Mouse (Mus musculus): ENCODE measurements around the gene Cab39. TPM values are rescaled to one million over a fixed set of nuclear protein-coding genes. Genes with fewer than 3 reads are reported as not detected.

Cab39 gene
- polyA plus RNA-seq, 1 experiment, result 256 TPM

DNA sequence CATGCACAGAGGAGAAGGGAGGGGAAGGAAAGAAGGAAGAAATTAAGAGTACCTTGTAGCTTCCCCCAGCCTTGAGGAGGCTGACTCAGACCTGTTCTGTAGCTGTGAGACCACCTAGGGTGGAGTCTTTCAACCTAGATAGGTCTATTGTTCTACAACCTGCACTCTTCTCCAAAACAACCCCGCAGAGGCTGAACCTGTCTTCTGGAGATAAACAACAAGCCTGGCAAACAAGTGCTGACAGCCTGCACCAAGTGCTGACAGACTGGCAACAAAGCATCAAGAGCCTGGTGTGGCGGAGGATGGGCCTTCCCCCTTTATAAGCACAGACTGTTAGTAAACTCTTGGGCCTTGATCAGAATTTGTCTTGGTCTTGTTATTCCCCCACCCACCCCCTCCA, 77.3 kb downstream of the Cab39 start:
- TF ChIP-seq POLR2A (IDR thresholded peaks at IDR 0.05; ENCODE audit: insufficient read depth, low read depth, low read length) (no peak), CTCF (IDR thresholded peaks at IDR 0.05; ENCODE audit: insufficient read depth, low read depth, low read length) (no peak)
- Histone ChIP-seq H3K4me1 (ENCODE audit: control insufficient read depth, insufficient read depth, low read length) (no peaks in the 10 kb centered on the region), H3K27ac (ENCODE audit: insufficient read depth, low read depth, low read length) (no peak overlapping the region), H3K4me3 (ENCODE audit: insufficient read depth, low read depth, low read length) (no peak overlapping the region)
- WGBS, result 74% methylated on average over 2 of the region's 2 CpGs

DNA sequence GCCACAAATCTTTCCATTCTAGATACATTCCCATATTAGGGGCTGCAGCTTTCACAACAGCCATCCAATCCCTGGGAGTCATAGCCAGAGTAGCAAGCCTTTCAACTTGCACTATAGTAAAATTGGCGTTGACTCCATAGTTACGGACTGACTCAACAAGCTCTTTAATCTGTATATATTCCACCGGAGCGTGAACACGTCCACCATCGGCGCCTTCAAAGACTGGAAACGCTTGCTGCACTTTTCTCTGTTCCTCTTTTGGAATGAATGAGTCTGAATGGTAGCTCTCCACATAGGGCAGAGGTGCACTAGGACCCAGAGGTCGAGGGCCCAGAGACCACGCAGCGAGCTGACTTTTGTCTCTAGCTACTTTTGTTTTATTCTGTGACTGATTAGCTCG, 88.8 kb downstream of the Cab39 start:
- no peak overlapping the region for H3K4me3 ChIP-seq (ENCODE audit: insufficient read depth, low read depth, low read length)
- no peak for TF ChIP-seq CTCF (IDR thresholded peaks at IDR 0.05; ENCODE audit: insufficient read depth, low read depth, low read length)
- TF ChIP-seq POLR2A (IDR thresholded peaks at IDR 0.05; ENCODE audit: insufficient read depth, low read depth, low read length), result no peak
- 91% methylated on average over 12 of the region's 12 CpGs for WGBS

DNA sequence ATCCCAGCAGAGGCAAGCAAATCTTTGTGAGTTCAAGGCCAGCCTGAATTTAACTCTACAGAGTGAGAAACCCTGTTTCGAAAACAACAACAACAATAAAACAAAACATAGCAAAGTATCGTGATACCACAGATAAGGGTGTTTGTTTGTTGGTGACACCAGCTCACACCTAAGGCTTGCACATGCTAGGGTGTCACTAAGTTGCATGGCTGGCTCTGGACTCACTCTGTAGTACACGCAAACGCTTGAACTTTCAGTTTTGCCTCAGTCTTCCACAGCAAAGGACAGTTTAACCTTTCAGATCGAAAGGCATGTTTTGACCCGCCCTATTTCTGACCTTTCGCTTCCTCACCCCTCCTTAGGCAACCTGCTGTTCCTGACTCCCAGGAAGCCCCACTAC, 94.0 kb downstream of the Cab39 start:
- H3K4me3 ChIP-seq (ENCODE audit: insufficient read depth, low read depth, low read length), result no peak overlapping the region
- 93% methylated on average over 7 of the region's 7 CpGs for WGBS
- H3K27ac ChIP-seq (ENCODE audit: insufficient read depth, low read depth, low read length), result no peak overlapping the region
- no peaks in the 10 kb centered on the region for H3K4me1 ChIP-seq (ENCODE audit: control insufficient read depth, insufficient read depth, low read length)
- no peak for TF ChIP-seq POLR2A (IDR thresholded peaks at IDR 0.05; ENCODE audit: insufficient read depth, low read depth, low read length)

More for the DNA sequence above, 88.8 kb downstream of the Cab39 start:
- Histone ChIP-seq H3K27ac (ENCODE audit: insufficient read depth, low read depth, low read length) (no peak overlapping the region), H3K4me1 (ENCODE audit: control insufficient read depth, insufficient read depth, low read length) (no peaks in the 10 kb centered on the region)

DNA sequence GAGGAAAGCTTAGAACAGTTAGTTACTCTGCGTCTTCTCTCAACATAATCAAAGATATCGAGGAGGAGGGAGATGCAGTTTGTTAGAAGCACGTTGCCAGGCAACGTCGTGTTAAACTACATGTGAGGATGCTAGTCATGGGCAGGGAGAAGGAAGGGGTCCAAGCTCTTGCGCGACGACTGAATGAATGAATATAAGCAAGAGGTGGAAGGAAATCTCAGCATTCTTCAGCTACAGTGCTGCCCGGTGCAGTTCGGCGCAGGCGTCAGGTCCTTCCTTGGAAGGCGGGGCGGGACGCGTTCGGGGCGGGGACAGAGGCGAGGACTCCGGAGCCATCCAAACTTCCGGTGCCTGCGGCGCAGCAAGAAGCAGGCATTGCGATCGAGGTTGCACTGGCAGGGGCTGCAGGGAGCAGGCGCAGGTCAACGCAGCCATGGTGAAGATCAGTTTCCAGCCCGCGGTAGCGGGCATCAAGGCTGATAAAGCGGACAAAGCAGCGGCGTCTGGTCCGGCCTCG, 101.0 kb downstream of the Cab39 start, which contains the start of gene Itm2c:
TSS of gene Itm2c (plus strand) at position 51 of the 517 bp plus-strand sequence.
- Histone ChIP-seq H3K4me3 (ENCODE audit: insufficient read depth, low read depth, low read length) (peak within 1 kb of the TSS; percentile 64), H3K4me1 (ENCODE audit: control insufficient read depth, insufficient read depth, low read length) (peaks cover 25% of the 10 kb centered on the region), H3K27ac (ENCODE audit: insufficient read depth, low read depth, low read length) (peak within 1 kb of the TSS; percentile 76)
- WGBS, result under 1% methylated on average over 35 of the region's 35 CpGs
- TF ChIP-seq CTCF (IDR thresholded peaks at IDR 0.05; ENCODE audit: insufficient read depth, low read depth, low read length), result no peak
- TF ChIP-seq POLR2A (IDR thresholded peaks at IDR 0.05; ENCODE audit: insufficient read depth, low read depth, low read length), result 0 out of 2 replicates have a peak, but pooled peaks have one; percentile 55

DNA sequence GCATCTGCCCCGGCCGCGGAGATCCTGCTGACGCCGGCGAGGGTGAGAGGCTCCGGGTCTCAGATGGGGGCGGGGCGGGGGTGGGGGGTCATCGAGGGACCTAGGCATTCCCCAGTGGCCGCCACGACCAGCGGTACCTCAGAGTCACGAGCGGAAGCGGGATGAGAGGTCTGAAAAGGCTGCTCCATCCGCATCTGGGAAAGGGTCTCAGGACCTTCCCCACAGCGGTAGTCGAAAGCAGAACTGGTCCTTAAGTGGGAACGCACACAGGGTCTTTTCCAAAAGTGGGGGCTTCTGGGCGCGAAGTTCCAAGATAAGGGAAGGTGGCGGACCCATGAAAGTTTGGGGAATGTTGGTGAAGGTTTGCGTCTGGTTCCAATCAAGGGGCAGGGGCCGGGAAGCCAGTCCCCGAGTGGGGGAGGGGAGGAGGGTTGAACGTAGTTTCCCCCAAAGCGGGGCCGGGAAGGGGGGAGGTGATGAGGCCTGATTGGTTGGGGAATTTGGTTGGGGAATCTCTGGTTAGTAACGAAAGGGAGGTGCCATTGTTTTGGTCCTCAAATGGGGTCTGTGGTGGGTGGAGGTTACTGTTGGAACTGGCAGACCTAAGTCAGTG, 101.6 kb downstream of the Cab39 start:
- no peak for TF ChIP-seq POLR2A (IDR thresholded peaks at IDR 0.05; ENCODE audit: insufficient read depth, low read depth, low read length)
- no peak for TF ChIP-seq CTCF (IDR thresholded peaks at IDR 0.05; ENCODE audit: insufficient read depth, low read depth, low read length)
- Histone ChIP-seq H3K27ac (ENCODE audit: insufficient read depth, low read depth, low read length) (peak overlapping the region; percentile 76), H3K4me3 (ENCODE audit: insufficient read depth, low read depth, low read length) (peak overlapping the region; percentile 64), H3K4me1 (ENCODE audit: control insufficient read depth, insufficient read depth, low read length) (peaks cover 30% of the 10 kb centered on the region)
- WGBS, result under 1% methylated on average over 30 of the region's 30 CpGs

DNA sequence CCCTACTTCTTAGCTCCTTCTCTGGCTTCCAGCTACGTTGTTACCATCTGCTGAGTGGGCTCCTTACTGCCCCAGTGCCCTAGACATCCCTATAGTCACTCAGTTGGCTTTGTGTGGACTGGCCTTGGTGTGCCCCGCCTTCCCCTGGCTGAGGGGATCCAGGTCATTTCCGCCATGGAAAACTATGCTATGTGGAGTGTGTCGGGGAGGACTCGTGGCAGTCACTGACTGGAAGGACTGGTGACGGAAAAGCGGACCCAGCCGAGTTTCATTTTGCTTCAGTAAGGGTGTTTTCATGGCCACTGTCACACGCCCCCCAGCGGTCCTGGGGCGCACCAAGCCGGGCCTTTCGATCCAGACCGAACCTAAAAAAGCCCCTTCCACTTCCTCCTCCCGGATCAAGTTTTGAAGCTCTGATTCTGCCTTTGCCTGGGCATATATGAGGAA, 102.2 kb downstream of the Cab39 start:
- WGBS, result 2% methylated on average over 15 of the region's 15 CpGs
- TF ChIP-seq CTCF (IDR thresholded peaks at IDR 0.05; ENCODE audit: insufficient read depth, low read depth, low read length), result peak; percentile 65; the same call in 1 of the 2 replicates
- no peak for TF ChIP-seq POLR2A (IDR thresholded peaks at IDR 0.05; ENCODE audit: insufficient read depth, low read depth, low read length)
- H3K27ac ChIP-seq (ENCODE audit: insufficient read depth, low read depth, low read length), result peak overlapping the region; percentile 76
- peaks cover 34% of the 10 kb centered on the region for H3K4me1 ChIP-seq (ENCODE audit: control insufficient read depth, insufficient read depth, low read length)
- H3K4me3 ChIP-seq (ENCODE audit: insufficient read depth, low read depth, low read length), result peak overlapping the region; percentile 64

DNA sequence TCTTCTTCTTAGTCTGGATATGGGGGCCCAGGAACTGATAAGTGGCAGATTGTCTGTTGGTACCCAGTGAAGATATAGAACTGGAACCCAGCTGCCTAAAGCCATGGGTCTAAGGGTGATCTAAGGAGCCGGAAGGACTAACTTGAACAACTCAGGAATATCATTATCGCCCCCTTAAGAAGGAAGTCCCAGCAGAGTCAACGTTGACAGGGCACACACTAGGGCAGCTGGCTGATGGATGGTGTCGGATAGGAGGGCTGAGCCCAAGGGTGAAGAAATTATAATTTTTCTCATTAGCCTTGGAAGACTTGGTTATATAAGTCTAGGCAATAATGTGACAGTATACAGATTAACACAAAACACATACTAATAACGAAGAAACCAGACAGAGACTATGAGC, 102.9 kb downstream of the Cab39 start:
- Histone ChIP-seq H3K4me3 (ENCODE audit: insufficient read depth, low read depth, low read length) (peak overlapping the region; percentile 64), H3K4me1 (ENCODE audit: control insufficient read depth, insufficient read depth, low read length) (peaks cover 41% of the 10 kb centered on the region), H3K27ac (ENCODE audit: insufficient read depth, low read depth, low read length) (peak overlapping the region; percentile 76)
- no peak for TF ChIP-seq CTCF (IDR thresholded peaks at IDR 0.05; ENCODE audit: insufficient read depth, low read depth, low read length)
- no peak for TF ChIP-seq POLR2A (IDR thresholded peaks at IDR 0.05; ENCODE audit: insufficient read depth, low read depth, low read length)
- WGBS, result 29% methylated on average over 5 of the region's 5 CpGs

DNA sequence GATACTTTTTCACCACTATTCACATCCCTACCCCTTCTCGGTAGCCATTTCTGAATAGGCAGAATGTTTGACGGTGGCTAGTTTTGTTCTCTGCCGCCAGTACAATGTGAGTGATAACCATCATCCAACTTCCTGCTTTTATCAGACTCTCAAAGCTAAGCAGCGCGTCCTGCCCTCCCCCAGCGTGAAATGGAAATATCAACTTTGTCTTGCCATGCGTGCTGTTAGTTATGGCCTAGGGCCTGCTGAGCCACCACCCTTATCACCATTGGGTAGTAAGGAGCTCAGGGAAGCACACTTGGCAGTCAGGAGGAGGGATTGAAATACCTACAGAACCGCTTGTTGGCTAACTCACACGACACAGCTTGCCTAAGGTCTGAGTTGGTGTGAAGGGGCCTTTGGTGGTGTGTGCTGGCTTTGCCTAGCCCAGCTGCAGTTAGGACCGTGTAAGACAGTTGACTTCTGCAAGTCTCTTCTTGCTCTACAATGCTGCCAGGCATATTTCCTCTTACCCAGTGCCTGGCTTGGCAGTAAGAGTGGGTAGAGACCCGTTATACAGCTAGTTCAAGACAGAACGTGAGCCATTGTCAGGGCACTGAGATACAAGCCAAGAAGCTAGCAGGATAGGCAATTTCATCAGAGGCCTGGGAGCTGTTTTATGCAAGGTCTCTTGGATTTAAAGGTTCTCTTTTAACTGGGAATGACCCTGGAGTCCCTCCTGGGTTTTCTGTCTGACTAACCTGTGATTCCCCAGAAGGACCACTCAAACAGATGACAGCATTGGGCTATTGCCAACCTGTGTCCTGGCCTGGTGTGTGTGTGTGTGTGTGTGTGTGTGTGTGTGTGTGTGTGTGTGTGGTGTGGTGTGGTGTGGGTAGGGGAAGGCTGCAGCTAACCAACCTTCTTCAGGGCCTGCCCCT, 103.8 kb downstream of the Cab39 start:
- WGBS, result 15% methylated on average over 12 of the region's 12 CpGs
- H3K27ac ChIP-seq (ENCODE audit: insufficient read depth, low read depth, low read length), result peak overlapping the region; percentile 76
- peaks cover 46% of the 10 kb centered on the region for H3K4me1 ChIP-seq (ENCODE audit: control insufficient read depth, insufficient read depth, low read length)
- peak overlapping the region; percentile 36 for H3K4me3 ChIP-seq (ENCODE audit: insufficient read depth, low read depth, low read length)
- TF ChIP-seq CTCF (IDR thresholded peaks at IDR 0.05; ENCODE audit: insufficient read depth, low read depth, low read length) (no peak), POLR2A (IDR thresholded peaks at IDR 0.05; ENCODE audit: insufficient read depth, low read depth, low read length) (no peak)

Data from olfactory bulb, adult 2 months (tissue).